Mouse (Mus musculus): Measurements from ENCODE around the gene Olfr1046. TPM values are rescaled to one million over a fixed set of nuclear protein-coding genes. Genes with fewer than 3 reads are reported as not detected.
"Not testable (repeated sequence)": the region's sequence is repeated elsewhere in the genome, so short reads cannot be mapped to it uniquely, and the experiment has no call there.

Gene Olfr1046
- not detected in 2 replicates for polyA plus RNA-seq (2015; fragmentation: Nextera tagmentation; extraction: Ambion mirVana)

- no peaks in the 10 kb centered on the region for H3K4me1 ChIP-seq (ENCODE audit: control insufficient read depth, low read depth, low read length)
- ATAC-seq (ENCODE audit: low read depth), result no peak
- H3K4me2 ChIP-seq (ENCODE audit: low read depth, low read length), result no peak within 1 kb of the TSS
- H3K4me3 ChIP-seq (ENCODE audit: low read depth, low read length), result no peak within 1 kb of the TSS
- no peaks in the 10 kb centered on the region for H3K27me3 ChIP-seq (ENCODE audit: control insufficient read depth, insufficient read depth, low read depth, low read length)
- H3K9ac ChIP-seq (ENCODE audit: low read depth, low read length), result no peak within 1 kb of the TSS
- 33% methylated on average over 2 of the region's 2 CpGs for WGBS (ENCODE audit: insufficient replicate concordance)
- H3K9me3 ChIP-seq (replicated peaks; ENCODE audit: control insufficient read depth, low read length), result no peaks in the 10 kb centered on the region
- H3K27ac ChIP-seq (ENCODE audit: low read length), result no peak within 1 kb of the TSS
- no peaks in the 10 kb centered on the region for H3K36me3 ChIP-seq (ENCODE audit: control insufficient read depth, insufficient read depth)
Measured at GRCm38 (mm10) chr2:86219214-86219613, at the start of gene Olfr1046. Gene Olfr1046 (minus strand): TSS chr2:86219314.

GRCm38 (mm10) chr2:86258228-86258627, 39.1 kb upstream of the Olfr1046 start, which contains the start of gene Olfr1049:
Gene Olfr1049 (minus strand): TSS chr2:86258328.
- not testable (repeated sequence) for ATAC-seq (ENCODE audit: low read depth); H3K4me2 ChIP-seq (ENCODE audit: low read depth, low read length); H3K9me3 ChIP-seq (replicated peaks; ENCODE audit: control insufficient read depth, low read length); H3K4me3 ChIP-seq (ENCODE audit: low read depth, low read length); H3K27ac ChIP-seq (ENCODE audit: low read length); H3K36me3 ChIP-seq (ENCODE audit: control insufficient read depth, insufficient read depth); H3K27me3 ChIP-seq (ENCODE audit: control insufficient read depth, insufficient read depth, low read depth, low read length); H3K4me1 ChIP-seq (ENCODE audit: control insufficient read depth, low read depth, low read length); H3K9ac ChIP-seq (ENCODE audit: low read depth, low read length)

DNA sequence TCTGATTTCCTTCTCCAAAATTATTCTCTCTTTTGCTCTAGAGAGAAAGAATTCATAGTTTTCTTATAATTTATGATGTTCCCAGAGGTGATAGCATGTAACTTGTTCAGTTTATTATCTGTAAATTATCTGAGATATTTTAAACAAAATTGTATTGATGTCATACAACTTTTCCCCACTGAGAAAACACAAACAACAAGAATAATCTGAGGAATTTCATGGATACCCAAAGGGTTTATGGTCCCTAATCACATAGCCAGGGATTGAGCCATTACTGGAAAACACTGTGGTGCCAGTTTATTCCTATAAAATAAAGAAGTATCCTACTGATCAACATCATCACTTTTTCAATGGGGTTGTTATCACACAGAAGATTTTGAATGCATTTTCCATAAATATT, 21.1 kb upstream of the Olfr1046 start, which contains the start of gene Olfr1048:
Olfr1048 (minus strand) TSS at position 101 of the 400 bp plus-strand sequence.
- Histone ChIP-seq H3K27ac (ENCODE audit: low read length) (no peak within 1 kb of the TSS), H3K4me3 (ENCODE audit: low read depth, low read length) (no peak within 1 kb of the TSS), H3K27me3 (ENCODE audit: control insufficient read depth, insufficient read depth, low read depth, low read length) (no peaks in the 10 kb centered on the region), H3K36me3 (ENCODE audit: control insufficient read depth, insufficient read depth) (no peaks in the 10 kb centered on the region), H3K9ac (ENCODE audit: low read depth, low read length) (no peak within 1 kb of the TSS), H3K4me1 (ENCODE audit: control insufficient read depth, low read depth, low read length) (no peaks in the 10 kb centered on the region), H3K9me3 (replicated peaks; ENCODE audit: control insufficient read depth, low read length) (no peaks in the 10 kb centered on the region; the same call in 1 of the 2 replicates), H3K4me2 (ENCODE audit: low read depth, low read length) (no peak within 1 kb of the TSS)
- ATAC-seq (ENCODE audit: low read depth), result no peak

GRCm38 (mm10) chr2:86231301-86231700, 12.2 kb upstream of the Olfr1046 start, which contains the start of gene Olfr1047:
Gene Olfr1047 (minus strand): TSS chr2:86231401.
- no peak for ATAC-seq (ENCODE audit: low read depth)
- no peak within 1 kb of the TSS for H3K27ac ChIP-seq (ENCODE audit: low read length)

GRCm38 (mm10) chr2:86202909-86203308, 16.2 kb downstream of the Olfr1046 start, which contains the start of gene Olfr1045:
Gene Olfr1045 (minus strand): TSS chr2:86203009.
- Histone ChIP-seq H3K4me2 (ENCODE audit: low read depth, low read length) (no peak within 1 kb of the TSS), H3K27me3 (ENCODE audit: control insufficient read depth, insufficient read depth, low read depth, low read length) (no peaks in the 10 kb centered on the region), H3K27ac (ENCODE audit: low read length) (no peak within 1 kb of the TSS), H3K4me1 (ENCODE audit: control insufficient read depth, low read depth, low read length) (no peaks in the 10 kb centered on the region), H3K36me3 (ENCODE audit: control insufficient read depth, insufficient read depth) (no peaks in the 10 kb centered on the region), H3K9ac (ENCODE audit: low read depth, low read length) (no peak within 1 kb of the TSS), H3K9me3 (replicated peaks; ENCODE audit: control insufficient read depth, low read length) (no peaks in the 10 kb centered on the region), H3K4me3 (ENCODE audit: low read depth, low read length) (no peak within 1 kb of the TSS)
- ATAC-seq (ENCODE audit: low read depth), result no peak

More at GRCm38 (mm10) chr2:86231301-86231700, 12.2 kb upstream of the Olfr1046 start, which contains the start of gene Olfr1047:
- no peaks in the 10 kb centered on the region; the same call in 1 of the 2 replicates for H3K9me3 ChIP-seq (replicated peaks; ENCODE audit: control insufficient read depth, low read length)
- H3K9ac ChIP-seq (ENCODE audit: low read depth, low read length), result no peak within 1 kb of the TSS
- no peak within 1 kb of the TSS for H3K4me2 ChIP-seq (ENCODE audit: low read depth, low read length)
- H3K36me3 ChIP-seq (ENCODE audit: control insufficient read depth, insufficient read depth), result no peaks in the 10 kb centered on the region
- no peaks in the 10 kb centered on the region for H3K27me3 ChIP-seq (ENCODE audit: control insufficient read depth, insufficient read depth, low read depth, low read length)
- 56% methylated on average over 1 of the region's 1 CpGs for WGBS (ENCODE audit: insufficient replicate concordance)
- H3K4me1 ChIP-seq (ENCODE audit: control insufficient read depth, low read depth, low read length), result no peaks in the 10 kb centered on the region
- no peak within 1 kb of the TSS for H3K4me3 ChIP-seq (ENCODE audit: low read depth, low read length)

DNA sequence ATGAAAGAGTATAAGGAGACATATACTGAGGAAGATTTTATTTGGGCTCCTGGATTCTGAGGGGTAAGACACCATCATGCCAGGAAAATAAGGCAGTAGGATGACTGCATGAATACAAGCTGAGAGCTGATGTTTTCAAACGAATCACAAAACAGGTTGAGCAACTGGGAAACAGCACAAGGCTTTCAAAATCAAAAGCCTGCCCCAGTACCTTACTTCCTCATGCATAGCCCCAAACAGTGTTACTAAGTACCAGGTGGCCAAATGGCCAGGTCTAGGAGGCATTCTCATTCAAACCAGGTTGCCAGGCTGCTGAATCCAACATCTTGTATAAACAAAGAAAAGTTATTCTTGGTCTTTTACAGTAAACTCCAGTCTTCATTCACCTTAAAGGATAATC, 23.3 kb downstream of the Olfr1046 start:
- Histone ChIP-seq H3K4me2 (ENCODE audit: low read depth, low read length) (no peak overlapping the region), H3K9me3 (replicated peaks; ENCODE audit: control insufficient read depth, low read length) (no peaks in the 10 kb centered on the region), H3K4me3 (ENCODE audit: low read depth, low read length) (no peak overlapping the region), H3K9ac (ENCODE audit: low read depth, low read length) (no peak overlapping the region), H3K27me3 (ENCODE audit: control insufficient read depth, insufficient read depth, low read depth, low read length) (no peaks in the 10 kb centered on the region), H3K4me1 (ENCODE audit: control insufficient read depth, low read depth, low read length) (no peaks in the 10 kb centered on the region), H3K27ac (ENCODE audit: low read length) (no peak overlapping the region), H3K36me3 (ENCODE audit: control insufficient read depth, insufficient read depth) (no peaks in the 10 kb centered on the region)
- no peak; the same call in 1 of the 2 replicates for ATAC-seq (ENCODE audit: low read depth)
- WGBS (ENCODE audit: insufficient replicate concordance), result 28% methylated on average over 1 of the region's 1 CpGs

DNA sequence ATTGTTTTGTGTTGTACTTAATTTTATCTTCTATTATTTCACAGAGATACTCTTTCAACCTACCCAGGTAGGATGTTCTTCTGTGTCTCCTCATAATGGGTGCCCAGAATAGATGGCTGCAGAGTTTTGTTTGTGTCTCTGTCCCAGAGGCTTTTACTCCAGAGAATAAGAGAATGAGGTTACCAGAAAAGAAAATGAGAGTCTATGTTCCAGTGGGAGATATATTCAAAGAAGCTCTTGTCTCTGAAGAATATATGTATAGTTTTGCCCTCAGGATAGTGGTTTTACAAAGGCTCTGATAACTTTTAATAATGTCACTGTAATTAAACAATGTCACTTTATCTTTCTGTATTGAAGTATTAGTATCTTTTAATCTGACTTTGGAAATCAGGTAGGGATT, 33.5 kb downstream of the Olfr1046 start, which contains the start of gene Olfr52:
Olfr52 (minus strand) TSS at position 101 of the 400 bp plus-strand sequence.
- Histone ChIP-seq H3K4me2 (ENCODE audit: low read depth, low read length) (no peak within 1 kb of the TSS), H3K4me3 (ENCODE audit: low read depth, low read length) (no peak within 1 kb of the TSS), H3K27ac (ENCODE audit: low read length) (no peak within 1 kb of the TSS), H3K9ac (ENCODE audit: low read depth, low read length) (no peak within 1 kb of the TSS), H3K4me1 (ENCODE audit: control insufficient read depth, low read depth, low read length) (no peaks in the 10 kb centered on the region), H3K9me3 (replicated peaks; ENCODE audit: control insufficient read depth, low read length) (no peaks in the 10 kb centered on the region), H3K27me3 (ENCODE audit: control insufficient read depth, insufficient read depth, low read depth, low read length) (no peaks in the 10 kb centered on the region), H3K36me3 (ENCODE audit: control insufficient read depth, insufficient read depth) (no peaks in the 10 kb centered on the region)
- no peak for ATAC-seq (ENCODE audit: low read depth)

DNA sequence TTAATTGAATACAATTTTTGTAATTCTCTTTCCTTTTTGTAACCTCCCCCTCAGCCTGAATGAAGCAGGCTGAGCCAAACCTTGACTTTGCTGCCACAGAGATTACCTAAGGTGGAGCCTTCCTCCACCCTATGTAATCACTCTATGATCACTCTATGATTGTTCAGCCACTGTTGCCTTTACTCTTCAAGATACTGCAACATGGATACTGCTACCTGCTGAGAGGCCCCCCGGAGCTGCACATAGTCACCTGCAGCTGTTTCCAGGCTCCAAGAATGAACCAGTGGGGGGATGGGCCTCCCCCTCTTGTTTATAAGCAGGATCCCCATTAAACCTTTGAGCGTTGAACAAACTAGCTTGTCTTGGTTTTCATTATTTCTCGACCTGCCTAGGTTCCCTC, 39.2 kb downstream of the Olfr1046 start:
- no peaks in the 10 kb centered on the region for H3K9me3 ChIP-seq (replicated peaks; ENCODE audit: control insufficient read depth, low read length)
- no peak overlapping the region for H3K4me2 ChIP-seq (ENCODE audit: low read depth, low read length)
- no peak for ATAC-seq (ENCODE audit: low read depth)
- 71% methylated on average over 3 of the region's 3 CpGs for WGBS (ENCODE audit: insufficient replicate concordance)
- H3K27ac ChIP-seq (ENCODE audit: low read length), result no peak overlapping the region
- H3K27me3 ChIP-seq (ENCODE audit: control insufficient read depth, insufficient read depth, low read depth, low read length), result no peaks in the 10 kb centered on the region
- H3K4me1 ChIP-seq (ENCODE audit: control insufficient read depth, low read depth, low read length), result no peaks in the 10 kb centered on the region
- H3K36me3 ChIP-seq (ENCODE audit: control insufficient read depth, insufficient read depth), result no peaks in the 10 kb centered on the region
- no peak overlapping the region for H3K4me3 ChIP-seq (ENCODE audit: low read depth, low read length)
- H3K9ac ChIP-seq (ENCODE audit: low read depth, low read length), result no peak overlapping the region

- Histone ChIP-seq H3K36me3 (ENCODE audit: control insufficient read depth, insufficient read depth) (no peaks in the 10 kb centered on the region), H3K9ac (ENCODE audit: low read depth, low read length) (no peak within 1 kb of the TSS), H3K4me2 (ENCODE audit: low read depth, low read length) (no peak within 1 kb of the TSS), H3K9me3 (replicated peaks; ENCODE audit: control insufficient read depth, low read length) (no peaks in the 10 kb centered on the region), H3K27ac (ENCODE audit: low read length) (no peak within 1 kb of the TSS), H3K4me1 (ENCODE audit: control insufficient read depth, low read depth, low read length) (no peaks in the 10 kb centered on the region), H3K4me3 (ENCODE audit: low read depth, low read length) (no peak within 1 kb of the TSS), H3K27me3 (ENCODE audit: control insufficient read depth, insufficient read depth, low read depth, low read length) (no peaks in the 10 kb centered on the region)
- ATAC-seq (ENCODE audit: low read depth), result no peak
Measured at GRCm38 (mm10) chr2:86177720-86178119, 41.4 kb downstream of the Olfr1046 start, which contains the start of gene Olfr1044. Gene Olfr1044 (minus strand): TSS chr2:86177820.

Data from liver, embryonic 16.5 days (tissue).